ENCODE assay signal across 8 mouse cellular contexts in the genomic region with DNA sequence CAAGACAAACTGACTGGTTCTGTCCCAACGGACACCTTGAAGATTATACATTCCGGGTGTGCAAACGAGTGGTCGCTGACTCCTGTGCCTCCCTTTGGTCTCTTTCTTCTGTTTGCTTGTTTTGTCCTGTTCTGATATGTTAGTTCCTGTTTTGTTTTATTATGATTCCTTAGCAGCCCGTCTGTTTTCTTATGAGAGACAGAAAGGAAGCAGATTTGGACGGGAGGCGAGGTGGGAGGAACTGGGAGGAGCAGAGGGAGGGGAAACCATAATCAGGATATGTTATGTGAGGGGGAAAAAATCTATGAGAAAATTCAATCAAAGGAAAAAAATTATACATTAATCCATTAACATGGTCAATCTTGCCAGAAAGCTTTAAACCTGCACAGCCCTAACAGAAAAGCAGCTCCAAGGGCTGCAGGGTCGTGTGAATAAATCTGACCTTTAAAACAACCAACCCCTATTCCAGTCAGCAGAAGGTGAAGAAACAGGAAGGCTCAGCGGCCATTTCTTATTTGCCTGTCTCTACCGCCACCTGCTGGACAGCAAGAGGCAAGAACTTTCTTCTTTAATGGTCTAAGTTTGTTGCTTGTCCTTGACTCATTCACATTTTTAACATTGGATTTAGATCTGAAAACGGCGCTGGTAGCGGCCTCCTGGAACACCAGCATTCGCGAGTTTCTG. TPM values are rescaled to one million over a fixed set of nuclear protein-coding genes. Genes with fewer than 3 reads are reported as not detected.
DNase-seq lines count a peak whose midpoint lies in the region; ATAC-seq lines count a peak whose summit lies in the region.

No protein-coding gene starts in this region.

- no peaks in the 10 kb centered on the region for H3K9me3 ChIP-seq in intestine, embryonic 15.5 days
- H3K9me3 ChIP-seq in limb, embryonic 11.5 days (ENCODE audit: control insufficient read depth, low read length), result no peaks in the 10 kb centered on the region
- no peaks in the 10 kb centered on the region for H3K9me3 ChIP-seq in midbrain, embryonic 14.5 days (ENCODE audit: control insufficient read depth, low read length)

- no peaks in the 10 kb centered on the region for H3K27me3 ChIP-seq in intestine, embryonic 15.5 days (replicated peaks)
- H3K27me3 ChIP-seq in limb, embryonic 11.5 days (ENCODE audit: control insufficient read depth, insufficient read depth, low read length), result no peaks in the 10 kb centered on the region
- no peaks in the 10 kb centered on the region for H3K27me3 ChIP-seq in midbrain, embryonic 14.5 days (ENCODE audit: control insufficient read depth, insufficient read depth, low read length)

- peak; percentile 24 for DNase-seq in 3134 (ENCODE audit: extremely low read depth, insufficient read length, low spot score)
- peak; percentile 85 for DNase-seq in adrenal gland, adult 2 months
- DNase-seq in embryo, embryonic 10.5 days (ENCODE audit: low spot score), result peak; percentile 86
- peak; percentile 55 to 79 for DNase-seq in gastrocnemius, postnatal 4 days (ENCODE audit: low spot score in 2 of 2)
- DNase-seq in limb, embryonic 11.5 days (ENCODE audit: low spot score), result peak; percentile 86
- DNase-seq in midbrain, embryonic 14.5 days, result peak; percentile 90
- peak; percentile 66 for DNase-seq in spleen, adult 12 weeks (ENCODE audit: low spot score)

- H3K4me1 ChIP-seq in intestine, embryonic 15.5 days (replicated peaks), result no peaks in the 10 kb centered on the region
- no peaks in the 10 kb centered on the region for H3K4me1 ChIP-seq in limb, embryonic 11.5 days (ENCODE audit: control insufficient read depth, insufficient read depth, low read length)
- no peaks in the 10 kb centered on the region for H3K4me1 ChIP-seq in midbrain, embryonic 14.5 days (ENCODE audit: control insufficient read depth, insufficient read depth, low read length)

- peak overlapping the region; percentile 30; the same call in 1 of the 2 replicates for H3K4me2 ChIP-seq in intestine, embryonic 15.5 days (replicated peaks)
- H3K4me2 ChIP-seq in limb, embryonic 11.5 days (ENCODE audit: low read depth, severe bottlenecking), result no peak overlapping the region
- H3K4me2 ChIP-seq in midbrain, embryonic 14.5 days (ENCODE audit: low read length), result no peak overlapping the region

- peak overlapping the region; percentile 15; the same call in 1 of the 2 replicates for H3K9ac ChIP-seq in intestine, embryonic 15.5 days
- no peak overlapping the region for H3K9ac ChIP-seq in limb, embryonic 11.5 days (ENCODE audit: low read length)
- no peak overlapping the region for H3K9ac ChIP-seq in midbrain, embryonic 14.5 days (replicated peaks; ENCODE audit: low read length)

- ATAC-seq in intestine, embryonic 15.5 days, result peak; percentile 79
- 0 out of 2 replicates have a peak, but pooled peaks have one; percentile 26 for ATAC-seq in limb, embryonic 11.5 days (ENCODE audit: insufficient number of reproducible peaks, low FRiP score, low TSS enrichment, low read depth)
- peak; percentile 63; the same call in 1 of the 2 replicates for ATAC-seq in midbrain, embryonic 14.5 days (ENCODE audit: low FRiP score, low TSS enrichment)

- 22% methylated on average over 15 of the region's 15 CpGs for WGBS in intestine, embryonic 15.5 days
- WGBS in limb, embryonic 11.5 days, result 35% methylated on average over 15 of the region's 15 CpGs
- 29% methylated on average over 15 of the region's 15 CpGs for WGBS in midbrain, embryonic 14.5 days

- peaks cover 7% of the 10 kb centered on the region for H3K36me3 ChIP-seq in intestine, embryonic 15.5 days
- H3K36me3 ChIP-seq in limb, embryonic 11.5 days (ENCODE audit: control insufficient read depth, insufficient read depth, low read length), result no peaks in the 10 kb centered on the region; the same call in 1 of the 2 replicates
- peaks cover 1% of the 10 kb centered on the region; the same call in 1 of the 2 replicates for H3K36me3 ChIP-seq in midbrain, embryonic 14.5 days (ENCODE audit: control insufficient read depth, insufficient read depth, low read length)

- H3K27ac ChIP-seq in intestine, embryonic 15.5 days, result no peak overlapping the region
- no peak overlapping the region for H3K27ac ChIP-seq in limb, embryonic 11.5 days (replicated peaks; ENCODE audit: low read depth, low read length)
- H3K27ac ChIP-seq in midbrain, embryonic 14.5 days (replicated peaks; ENCODE audit: low read depth, low read length), result no peak overlapping the region

- no peak overlapping the region for H3K4me3 ChIP-seq in intestine, embryonic 15.5 days (replicated peaks)
- no peak overlapping the region for H3K4me3 ChIP-seq in limb, embryonic 11.5 days (ENCODE audit: low read depth, low read length)
- no peak overlapping the region for H3K4me3 ChIP-seq in midbrain, embryonic 14.5 days (replicated peaks; ENCODE audit: low read depth, low read length)

RNA-seq across cellular contexts. Expression of gene Hmgb2, which starts 19.1 kb away (rescaled TPM):
- 10 to 100 TPM in 1 of 2 experiments, 1 to 10 TPM in 1; 5.6 to 14.2 TPM for total RNA-seq in adrenal gland, adult 2 months (2021)
- 1.8 and 2.1 TPM in 2 replicates for polyA plus RNA-seq in adrenal gland, adult 2 months (2012; rRNA removed)
- total RNA-seq in gastrocnemius, postnatal 4 days (2021), result 100 to 1,000 TPM in 1 of 2 experiments, 10 to 100 TPM in 1; 99.6 to 103 TPM
- polyA plus RNA-seq in intestine, embryonic 15.5 days (2015; fragmentation: Nextera tagmentation; extraction: Ambion mirVana), result 281 and 387 TPM in 2 replicates
- 597 and 671 TPM in 2 replicates for polyA plus RNA-seq in limb, embryonic 11.5 days (2014; fragmentation: Nextera tagmentation; extraction: Ambion mirVana)
- 61.6 and 103 TPM in 2 replicates for polyA plus RNA-seq in midbrain, embryonic 14.5 days (2014; fragmentation: Nextera tagmentation; extraction: Ambion mirVana)

RNA-seq across cellular contexts. Expression of gene Sap30, which starts 43.1 kb away (rescaled TPM):
- 10 to 100 TPM; 13.3 to 13.7 TPM for total RNA-seq in adrenal gland, adult 2 months (2021)
- polyA plus RNA-seq in adrenal gland, adult 2 months (2012; rRNA removed), result 8.9 and 12.9 TPM in 2 replicates
- total RNA-seq in gastrocnemius, postnatal 4 days (2021), result 10 to 100 TPM; 25.3 to 31.6 TPM
- polyA plus RNA-seq in intestine, embryonic 15.5 days (2015; fragmentation: Nextera tagmentation; extraction: Ambion mirVana), result 29.2 and 37.7 TPM in 2 replicates
- 93.7 and 97.7 TPM in 2 replicates for polyA plus RNA-seq in limb, embryonic 11.5 days (2014; fragmentation: Nextera tagmentation; extraction: Ambion mirVana)
- polyA plus RNA-seq in midbrain, embryonic 14.5 days (2014; fragmentation: Nextera tagmentation; extraction: Ambion mirVana), result 41.6 and 52.2 TPM in 2 replicates

Comparison
In these comparisons a context has a peak if more than half of its experiments do, and no peak if none do; other contexts are left out.
1. DNase-seq: peak in every context shown above with its lines; median percentile 90 in midbrain, embryonic 14.5 days; 86 in embryo, embryonic 10.5 days; 86 in limb, embryonic 11.5 days; 85 in adrenal gland, adult 2 months; 67 in gastrocnemius, postnatal 4 days; 66 in spleen, adult 12 weeks; 24 in 3134.
2. ATAC-seq: peak in every context shown above with its lines; median percentile 79 in intestine, embryonic 15.5 days; 63 in midbrain, embryonic 14.5 days; 26 in limb, embryonic 11.5 days.
3. RNA of gene Hmgb2, which starts 19.1 kb away (polyA plus RNA-seq): 597 to 671 TPM in limb, embryonic 11.5 days, 281 to 387 TPM in intestine, embryonic 15.5 days and 61.6 to 103 TPM in midbrain, embryonic 14.5 days; 1.8 to 2.1 TPM in adrenal gland, adult 2 months; every median in the first group is over 10 times any median in the second.